ENCODE assay signal across 17 mouse cellular contexts in the genomic region with DNA sequence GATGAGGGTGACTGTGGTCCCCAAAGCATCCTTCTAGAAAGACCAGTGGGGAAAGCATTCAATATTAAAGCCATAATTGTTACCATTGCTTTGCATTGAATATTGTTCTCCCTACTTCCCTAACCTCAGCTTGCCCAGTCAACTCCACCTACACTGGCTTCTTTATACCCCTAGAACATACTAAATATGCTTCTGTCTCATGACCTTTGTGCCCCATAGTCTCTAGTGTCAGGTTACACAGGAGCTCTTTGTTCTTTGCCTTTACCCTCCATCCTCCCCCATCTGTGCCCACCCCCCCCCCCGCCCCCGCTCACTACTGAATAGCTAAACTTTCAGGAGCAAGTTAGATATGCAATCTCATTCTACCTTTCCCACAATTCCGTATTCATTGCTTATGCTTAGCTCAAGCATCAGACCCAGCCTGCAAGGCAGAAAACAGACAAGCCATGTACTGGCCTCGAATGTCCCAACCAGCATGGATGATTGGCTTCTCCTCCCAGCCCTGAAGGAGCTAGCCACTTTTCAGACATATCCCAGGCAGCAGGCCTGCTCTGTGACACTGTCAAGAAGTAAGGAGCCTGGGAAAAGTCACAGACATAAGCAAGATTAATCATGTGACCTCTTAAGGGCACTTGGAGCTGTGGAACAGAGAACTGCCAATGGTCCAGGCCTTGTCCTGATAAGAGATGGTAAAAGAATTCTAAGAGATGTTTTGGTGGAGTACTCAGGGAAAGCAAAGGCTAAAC.
DNase-seq lines count a peak whose midpoint lies in the region; ATAC-seq and TF ChIP-seq lines count a peak whose summit lies in the region.
"Had no signal": no experiment of that assay in that cellular context is flagged by ENCODE, and none has a peak within 500 bp of the region (broad histone marks: within the 10 kb centered on the region; RNA-seq: fewer than 3 reads in every experiment).

No protein-coding gene starts in this region.

- H3K4me3 ChIP-seq in heart, embryonic 10.5 days: no peak overlapping the region
- no peak overlapping the region for H3K4me3 ChIP-seq in midbrain, embryonic 10.5 days
- no peak overlapping the region for H3K4me3 ChIP-seq in midbrain, postnatal 0 days (ENCODE audit: low read depth, low read length)
- no peak overlapping the region for H3K4me3 ChIP-seq in intestine, embryonic 15.5 days (replicated peaks)
- H3K4me3 ChIP-seq: forebrain, embryonic 13.5 days; gastrocnemius, adult 2 months; heart, adult 2 months; midbrain, embryonic 15.5 days had no signal

- peaks cover 17% of the 10 kb centered on the region for H3K4me1 ChIP-seq in heart, embryonic 10.5 days
- peaks cover 9% of the 10 kb centered on the region for H3K4me1 ChIP-seq in midbrain, embryonic 10.5 days
- H3K4me1 ChIP-seq in midbrain, postnatal 0 days (ENCODE audit: insufficient read depth, low read length): no peaks in the 10 kb centered on the region
- H3K4me1 ChIP-seq in intestine, embryonic 15.5 days (replicated peaks): no peaks in the 10 kb centered on the region
- H3K4me1 ChIP-seq: forebrain, embryonic 13.5 days; midbrain, embryonic 15.5 days had no signal

- H3K9me3 ChIP-seq in heart, embryonic 10.5 days: no peaks in the 10 kb centered on the region
- H3K9me3 ChIP-seq in midbrain, embryonic 10.5 days (replicated peaks): no peaks in the 10 kb centered on the region
- H3K9me3 ChIP-seq in midbrain, postnatal 0 days (ENCODE audit: low read length): no peaks in the 10 kb centered on the region
- no peaks in the 10 kb centered on the region for H3K9me3 ChIP-seq in intestine, embryonic 15.5 days
- H3K9me3 ChIP-seq: forebrain, embryonic 13.5 days; midbrain, embryonic 15.5 days had no signal

- peak; percentile 80 for DNase-seq in heart, embryonic 10.5 days (ENCODE audit: low spot score)
- DNase-seq in heart, adult 9 months (ENCODE audit: low spot score in 2 of 2): no peak
- DNase-seq in midbrain, embryonic 10.5 days (ENCODE audit: low spot score): no peak
- no peak for DNase-seq in midbrain, postnatal 0 days (ENCODE audit: low spot score)
- peak; percentile 10 for DNase-seq in yolk sac, embryonic 10.5 days (ENCODE audit: low spot score)
- no peak for DNase-seq in testis, postnatal 14 days (ENCODE audit: low spot score)
- DNase-seq in spleen, adult 18-20 months: no peak
- DNase-seq: cerebellum, postnatal 10 days; gastrocnemius, adult 2 months; heart, adult 2 months; kidney, adult 2 months; lung, adult 18-20 months; thymus, postnatal 36 days had no signal

- peak overlapping the region; percentile 59 for H3K27ac ChIP-seq in heart, embryonic 10.5 days
- peak overlapping the region; percentile 49 for H3K27ac ChIP-seq in midbrain, embryonic 10.5 days (replicated peaks)
- no peak overlapping the region for H3K27ac ChIP-seq in midbrain, postnatal 0 days (ENCODE audit: low read depth, low read length)
- H3K27ac ChIP-seq in intestine, embryonic 15.5 days: no peak overlapping the region
- H3K27ac ChIP-seq: forebrain, embryonic 13.5 days; gastrocnemius, adult 2 months; heart, adult 2 months; midbrain, embryonic 15.5 days had no signal

- WGBS in heart, embryonic 10.5 days: 47% methylated on average over 4 of the region's 4 CpGs
- 74% methylated on average over 4 of the region's 4 CpGs for WGBS in midbrain, embryonic 10.5 days
- 67% methylated on average over 4 of the region's 4 CpGs for WGBS in midbrain, postnatal 0 days
- 21% methylated on average over 4 of the region's 4 CpGs for WGBS in intestine, embryonic 15.5 days

- no peaks in the 10 kb centered on the region for H3K36me3 ChIP-seq in heart, embryonic 10.5 days
- no peaks in the 10 kb centered on the region for H3K36me3 ChIP-seq in midbrain, embryonic 10.5 days
- H3K36me3 ChIP-seq in midbrain, postnatal 0 days (ENCODE audit: insufficient read depth, low read length): no peaks in the 10 kb centered on the region
- no peaks in the 10 kb centered on the region for H3K36me3 ChIP-seq in intestine, embryonic 15.5 days
- H3K36me3 ChIP-seq: midbrain, embryonic 15.5 days had no signal

- H3K9ac ChIP-seq in midbrain, postnatal 0 days (replicated peaks; ENCODE audit: low read length, poor library complexity, severe bottlenecking): no peak overlapping the region
- H3K9ac ChIP-seq in intestine, embryonic 15.5 days: no peak overlapping the region
- H3K9ac ChIP-seq: forebrain, embryonic 13.5 days; midbrain, embryonic 15.5 days had no signal

- ATAC-seq in midbrain, postnatal 0 days (ENCODE audit: low FRiP score): no peak
- peak; percentile 83 for ATAC-seq in intestine, embryonic 15.5 days
- ATAC-seq: activated CD4-positive, CD25-positive, alpha-beta regulatory T cell, adult 4 months; forebrain, embryonic 13.5 days; midbrain, embryonic 15.5 days had no signal

- no peak overlapping the region for H3K4me2 ChIP-seq in midbrain, postnatal 0 days (ENCODE audit: low read depth, low read length, poor library complexity, severe bottlenecking)
- no peak overlapping the region for H3K4me2 ChIP-seq in intestine, embryonic 15.5 days (replicated peaks)
- H3K4me2 ChIP-seq: forebrain, embryonic 13.5 days; midbrain, embryonic 15.5 days had no signal

- TF ChIP-seq CTCF in midbrain, postnatal 0 days (IDR thresholded peaks at IDR 0.05): no peak

- H3K27me3 ChIP-seq in heart, embryonic 10.5 days (ENCODE audit: insufficient read depth, poor library complexity, severe bottlenecking): no peaks in the 10 kb centered on the region
- H3K27me3 ChIP-seq in midbrain, embryonic 10.5 days (ENCODE audit: low read depth, poor library complexity, severe bottlenecking): no peaks in the 10 kb centered on the region
- no peaks in the 10 kb centered on the region for H3K27me3 ChIP-seq in midbrain, postnatal 0 days (ENCODE audit: insufficient read depth, low read length)
- no peaks in the 10 kb centered on the region for H3K27me3 ChIP-seq in intestine, embryonic 15.5 days (replicated peaks)
- H3K27me3 ChIP-seq: forebrain, embryonic 13.5 days; midbrain, embryonic 15.5 days had no signal

Comparison
In these comparisons a context has a peak if more than half of its experiments do, and no peak if none do; other contexts are left out.
1. DNase-seq: peak in heart, embryonic 10.5 days (single experiment) and yolk sac, embryonic 10.5 days (single experiment); none in heart, adult 9 months (0 of 2), midbrain, embryonic 10.5 days (single experiment), midbrain, postnatal 0 days (single experiment), testis, postnatal 14 days (single experiment) and spleen, adult 18-20 months (0 of 2).
2. H3K27ac ChIP-seq: peak in heart, embryonic 10.5 days (single experiment) and midbrain, embryonic 10.5 days (single experiment); none in midbrain, postnatal 0 days (single experiment) and intestine, embryonic 15.5 days (single experiment).